26 mouse cellular contexts compared by ENCODE assay signal in genomic region chr2:126938069-126938468, GRCm38 (mm10).
"Had no signal": no experiment of that assay in that cellular context is flagged by ENCODE, and none has a peak within 500 bp of the region (broad histone marks: within the 10 kb centered on the region; RNA-seq: fewer than 3 reads in every experiment).

No protein-coding gene starts in this region.

- H3K4me3 ChIP-seq: heart, adult 2 months; heart, embryonic 13.5 days; heart, embryonic 15.5 days; hindbrain, embryonic 13.5 days; kidney, embryonic 15.5 days; limb, embryonic 13.5 days; limb, embryonic 15.5 days; liver, embryonic 12.5 days had no signal

- H3K27me3 ChIP-seq: heart, embryonic 13.5 days; heart, embryonic 15.5 days; kidney, embryonic 15.5 days; limb, embryonic 13.5 days; limb, embryonic 15.5 days; liver, embryonic 12.5 days had no signal

- H3K36me3 ChIP-seq: heart, embryonic 13.5 days; heart, embryonic 15.5 days; hindbrain, embryonic 13.5 days; kidney, embryonic 15.5 days; limb, embryonic 13.5 days; limb, embryonic 15.5 days; liver, embryonic 12.5 days had no signal

- H3K4me2 ChIP-seq: heart, embryonic 11.5 days; heart, embryonic 13.5 days; heart, embryonic 15.5 days; hindbrain, embryonic 13.5 days; kidney, embryonic 15.5 days; limb, embryonic 13.5 days; limb, embryonic 15.5 days; liver, embryonic 12.5 days had no signal

- H3K27ac ChIP-seq: heart, adult 2 months; heart, embryonic 13.5 days; heart, embryonic 15.5 days; hindbrain, embryonic 13.5 days; kidney, embryonic 15.5 days; kidney, postnatal 0 days; limb, embryonic 13.5 days; limb, embryonic 15.5 days; liver, embryonic 12.5 days; liver, embryonic 14.5 days had no signal

- DNase-seq: gastrocnemius, postnatal 14 days; gastrocnemius, postnatal 36 days; heart, adult 11 months; heart, adult 2 months; heart, postnatal 14 days; heart, postnatal 36 days; kidney, adult 11 months; kidney, adult 2 months; kidney, adult 9 months; kidney, postnatal 14 days; kidney, postnatal 36 days; layer of hippocampus, adult 9-11 months; layer of hippocampus, postnatal 36 days; left cerebral cortex, postnatal 4 days had no signal

- H3K9me3 ChIP-seq: heart, embryonic 13.5 days; heart, embryonic 15.5 days; hindbrain, embryonic 13.5 days; limb, embryonic 13.5 days; limb, embryonic 15.5 days had no signal

- H3K9ac ChIP-seq: heart, embryonic 13.5 days; heart, embryonic 15.5 days; hindbrain, embryonic 13.5 days; kidney, embryonic 15.5 days; limb, embryonic 13.5 days; limb, embryonic 15.5 days; liver, embryonic 12.5 days; liver, embryonic 14.5 days had no signal

- ATAC-seq: hindbrain, embryonic 16.5 days; intestine, embryonic 16.5 days; liver, embryonic 12.5 days had no signal
